ENCODE assay signal across 26 mouse cellular contexts in the genomic region with DNA sequence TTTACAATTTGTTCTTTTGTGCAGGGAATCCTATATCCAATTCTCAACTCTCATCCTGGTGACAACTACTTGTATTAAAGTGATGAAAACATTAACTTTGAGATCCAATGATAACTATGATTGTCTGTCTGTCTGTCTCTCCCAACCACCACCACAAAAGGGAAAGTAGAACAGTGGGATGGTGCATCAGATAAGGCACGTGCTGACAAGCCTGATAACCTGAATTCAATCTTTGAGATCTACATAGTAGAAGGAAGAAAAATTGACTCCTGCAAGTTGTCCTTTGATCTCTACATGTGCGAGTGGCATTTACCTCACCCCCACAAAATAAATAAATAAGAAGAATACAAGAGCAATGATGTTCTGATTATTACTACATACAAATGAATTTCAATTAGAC.
"Had no signal": no experiment of that assay in that cellular context is flagged by ENCODE, and none has a peak within 500 bp of the region (broad histone marks: within the 10 kb centered on the region; RNA-seq: fewer than 3 reads in every experiment).

No protein-coding gene starts in this region.

- H3K4me1 ChIP-seq: embryonic facial prominence, embryonic 10.5 days; embryonic facial prominence, embryonic 12.5 days; embryonic facial prominence, embryonic 13.5 days; embryonic facial prominence, embryonic 15.5 days; forebrain, embryonic 12.5 days; forebrain, embryonic 13.5 days had no signal

- H3K9me3 ChIP-seq: embryonic facial prominence, embryonic 10.5 days; embryonic facial prominence, embryonic 12.5 days; embryonic facial prominence, embryonic 13.5 days; embryonic facial prominence, embryonic 15.5 days; forebrain, embryonic 10.5 days; forebrain, embryonic 12.5 days; forebrain, embryonic 13.5 days; forebrain, embryonic 15.5 days had no signal

- DNase-seq: cerebellum, adult 8-10 months; cerebellum, adult 9-10 months; cerebellum, adult 9-11 months; cerebellum, postnatal 10 days; cerebellum, postnatal 14 days; cerebellum, postnatal 25 days; cerebellum, postnatal 36 days; embryo, embryonic 11 days; forebrain, postnatal 0 days; gastrocnemius, postnatal 10 days; gastrocnemius, postnatal 14 days; gastrocnemius, postnatal 25 days; gastrocnemius, postnatal 36 days; heart, adult 18-20 months; heart, adult 2 months had no signal

- H3K27me3 ChIP-seq: embryonic facial prominence, embryonic 12.5 days; embryonic facial prominence, embryonic 13.5 days; embryonic facial prominence, embryonic 15.5 days; forebrain, embryonic 12.5 days; forebrain, embryonic 13.5 days; forebrain, embryonic 15.5 days had no signal

- H3K4me3 ChIP-seq: embryonic facial prominence, embryonic 10.5 days; embryonic facial prominence, embryonic 12.5 days; embryonic facial prominence, embryonic 13.5 days; embryonic facial prominence, embryonic 15.5 days; erythroblast, embryonic 14.5 days; forebrain, embryonic 10.5 days; forebrain, embryonic 12.5 days; forebrain, embryonic 13.5 days; forebrain, embryonic 15.5 days; heart, adult 2 months had no signal

- ATAC-seq: forebrain, embryonic 13.5 days; forebrain, embryonic 14.5 days; forebrain, embryonic 15.5 days; forebrain, embryonic 16.5 days; forebrain, postnatal 0 days had no signal

- H3K9ac ChIP-seq: embryonic facial prominence, embryonic 12.5 days; embryonic facial prominence, embryonic 13.5 days; embryonic facial prominence, embryonic 15.5 days; forebrain, embryonic 12.5 days; forebrain, embryonic 13.5 days; forebrain, embryonic 15.5 days; forebrain, postnatal 0 days had no signal

- H3K27ac ChIP-seq: embryonic facial prominence, embryonic 10.5 days; embryonic facial prominence, embryonic 12.5 days; embryonic facial prominence, embryonic 13.5 days; embryonic facial prominence, embryonic 15.5 days; forebrain, embryonic 10.5 days; forebrain, embryonic 12.5 days; forebrain, embryonic 13.5 days; forebrain, embryonic 15.5 days; heart, adult 2 months had no signal

- H3K4me2 ChIP-seq: embryonic facial prominence, embryonic 12.5 days; embryonic facial prominence, embryonic 13.5 days; embryonic facial prominence, embryonic 15.5 days; forebrain, embryonic 12.5 days; forebrain, embryonic 13.5 days; forebrain, embryonic 15.5 days had no signal

- H3K36me3 ChIP-seq: embryonic facial prominence, embryonic 12.5 days; embryonic facial prominence, embryonic 13.5 days; forebrain, embryonic 12.5 days; forebrain, embryonic 15.5 days had no signal
